Mouse (Mus musculus) ovary, postnatal 10 days (tissue): ENCODE data around the gene Baiap2l2.
A peak's percentile ranks its signal among the peaks of the same experiment; 100 is the strongest.
"Not testable (repeated sequence)": the region's sequence is repeated elsewhere in the genome, so short reads cannot be mapped to it uniquely, and the experiment has no call there.

Experiments
- DNase-seq: peaks from one replicate; pipeline ENCODE4 v3.0.0; 2022; ENCODE audit warnings: low spot score

Baiap2l2 gene

DNA sequence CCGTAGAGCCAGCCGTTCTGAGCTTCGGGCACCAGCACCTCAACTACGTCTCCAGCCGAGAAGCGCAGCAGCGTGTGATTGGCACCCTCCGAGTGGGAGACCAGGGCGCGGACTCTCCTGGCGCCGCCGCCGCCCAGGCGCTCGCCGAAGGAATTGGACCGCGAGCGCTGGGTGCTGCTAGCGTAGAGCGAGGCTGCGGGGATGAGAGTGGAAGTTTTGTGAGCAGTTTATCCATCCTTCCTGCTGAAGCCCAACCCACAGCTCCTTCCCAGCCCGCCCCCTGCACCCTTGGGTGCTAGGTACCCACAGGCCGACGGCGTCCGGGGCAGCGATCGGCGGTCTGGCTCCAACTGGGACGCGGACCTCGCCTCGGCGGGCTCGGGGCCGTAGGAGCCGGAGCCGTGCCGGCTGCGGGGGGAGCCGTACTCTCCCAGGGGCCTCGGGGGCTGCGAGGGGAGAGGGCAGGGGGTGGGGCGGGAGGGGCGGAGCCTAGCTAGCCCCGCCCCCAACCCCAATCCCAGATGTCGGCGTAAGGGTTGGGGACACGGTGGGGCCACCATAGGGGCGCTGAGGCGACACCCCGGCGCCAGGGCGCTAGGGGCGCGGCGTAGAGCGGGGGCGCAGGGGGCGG is 24.1 kb downstream of the Baiap2l2 start:
- DNase-seq, result no peak

DNA sequence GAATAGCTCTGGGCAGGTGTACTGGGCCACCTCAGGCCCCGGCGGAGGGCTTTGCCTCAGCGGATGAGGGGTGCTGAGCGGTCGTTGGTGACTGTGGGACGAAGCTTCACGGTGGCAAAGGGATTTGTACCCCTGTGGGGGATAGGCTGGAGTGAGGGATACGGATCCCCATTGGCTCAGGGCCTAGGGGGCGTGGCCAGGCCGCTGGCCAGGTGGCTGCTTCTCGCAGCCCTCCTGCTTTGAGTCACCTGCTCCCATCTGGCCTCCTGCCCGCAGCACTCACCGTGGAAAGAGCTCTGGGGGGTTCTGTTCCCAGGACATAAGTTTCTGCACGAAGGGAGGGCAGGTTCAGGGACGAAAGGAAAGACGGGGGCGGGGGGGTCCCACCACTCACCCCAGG is 26.8 kb downstream of the Baiap2l2 start:
- DNase-seq, result no peak

DNA sequence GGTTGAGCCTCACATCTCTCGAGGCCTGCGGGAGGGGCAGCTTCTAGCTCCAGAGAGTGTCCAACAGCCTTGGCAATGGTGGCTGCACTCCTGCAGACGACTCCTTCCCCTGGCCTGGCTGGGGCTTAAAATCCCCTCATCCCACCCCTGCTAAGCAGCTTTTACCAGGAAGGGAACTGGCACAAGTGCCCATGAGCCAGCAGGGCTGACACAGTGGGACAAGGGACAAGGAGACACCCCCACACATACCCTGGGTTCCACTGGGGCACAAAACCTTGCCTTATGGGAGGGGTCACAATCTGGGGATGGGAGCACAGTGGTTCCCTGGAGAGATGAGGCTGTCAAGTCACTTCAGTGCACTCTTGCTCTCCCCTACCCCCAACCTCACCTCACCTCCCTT is 30.7 kb downstream of the Baiap2l2 start, which contains the start of gene Slc16a8:
Gene Slc16a8, minus strand, starts transcription at position 101 of the 400 bp plus-strand sequence.
- no peak for DNase-seq

DNA sequence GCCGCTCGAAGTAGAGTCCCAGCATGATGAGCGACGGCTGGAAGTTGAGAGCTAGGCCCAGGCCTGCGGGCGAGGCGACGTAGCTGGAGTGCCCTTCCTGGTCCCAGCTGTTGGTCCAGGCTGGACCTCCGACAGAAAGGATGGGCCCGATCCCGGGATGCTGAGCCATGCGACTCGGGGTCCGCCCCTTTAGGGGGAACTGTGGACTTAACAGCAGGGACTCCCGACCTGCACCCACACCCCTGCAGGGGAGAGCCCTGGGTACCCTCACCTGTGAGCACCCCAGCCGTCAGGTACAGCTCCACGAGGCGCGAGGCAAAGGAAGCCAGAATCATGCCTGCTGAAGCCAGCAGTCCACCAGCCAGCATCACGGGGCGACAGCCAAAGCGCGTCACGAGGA is 32.8 kb downstream of the Baiap2l2 start:
- no peak for DNase-seq

DNA sequence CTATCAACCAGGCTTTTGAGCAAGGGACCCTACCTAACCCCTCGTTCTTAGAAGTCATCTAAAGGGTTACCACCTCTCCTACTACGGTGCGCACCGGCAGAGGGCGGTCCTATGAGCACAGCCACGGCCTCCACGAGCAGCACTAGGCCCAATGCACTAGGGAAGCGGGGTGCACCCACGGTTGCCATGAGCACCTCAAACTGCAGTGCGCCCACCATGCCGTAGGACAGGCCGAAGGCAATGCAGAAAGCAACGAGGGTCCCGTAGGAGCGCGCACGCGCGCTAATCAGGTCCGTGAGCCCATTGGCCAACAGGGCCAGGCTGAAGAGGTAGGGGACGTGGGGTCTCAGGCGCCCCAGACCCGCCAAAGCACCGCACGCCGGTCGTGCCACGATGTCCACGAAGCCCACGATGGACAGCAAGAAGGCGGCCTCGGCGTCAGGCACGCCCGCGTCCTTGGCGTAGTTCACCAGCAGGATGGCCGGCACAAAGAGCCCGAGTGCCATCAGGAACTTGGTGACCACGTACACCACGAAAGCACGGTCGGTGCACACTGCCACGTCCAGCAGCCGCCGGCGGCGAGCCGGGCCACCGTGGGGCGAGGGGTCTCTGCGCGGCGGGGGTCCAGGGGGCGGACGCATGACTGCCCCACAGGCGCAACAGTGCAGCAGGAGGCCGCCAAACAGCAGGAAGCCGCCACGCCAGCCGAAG is 33.4 kb downstream of the Baiap2l2 start:
- DNase-seq, result no peak

DNA sequence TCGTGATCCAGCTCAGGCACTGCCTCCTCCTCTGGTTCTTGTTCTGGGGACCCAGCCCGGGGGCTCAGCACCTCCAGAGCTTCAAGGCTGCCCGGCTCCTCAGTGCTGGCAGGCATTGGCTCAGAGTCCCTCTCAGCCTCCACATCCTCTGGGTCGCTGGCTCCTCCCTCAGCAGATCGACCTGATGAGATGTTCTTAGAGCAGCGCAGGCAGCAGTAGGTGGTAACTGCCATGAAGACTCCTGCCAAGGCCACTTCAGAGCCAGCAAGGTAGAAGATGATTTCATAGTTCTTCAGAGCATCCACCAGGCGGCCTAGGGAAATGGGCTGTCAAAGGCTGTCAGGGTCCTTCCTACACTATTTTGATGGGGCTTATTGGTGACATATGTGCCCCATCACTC is 34.2 kb downstream of the Baiap2l2 start:
- DNase-seq, result no peak

DNA sequence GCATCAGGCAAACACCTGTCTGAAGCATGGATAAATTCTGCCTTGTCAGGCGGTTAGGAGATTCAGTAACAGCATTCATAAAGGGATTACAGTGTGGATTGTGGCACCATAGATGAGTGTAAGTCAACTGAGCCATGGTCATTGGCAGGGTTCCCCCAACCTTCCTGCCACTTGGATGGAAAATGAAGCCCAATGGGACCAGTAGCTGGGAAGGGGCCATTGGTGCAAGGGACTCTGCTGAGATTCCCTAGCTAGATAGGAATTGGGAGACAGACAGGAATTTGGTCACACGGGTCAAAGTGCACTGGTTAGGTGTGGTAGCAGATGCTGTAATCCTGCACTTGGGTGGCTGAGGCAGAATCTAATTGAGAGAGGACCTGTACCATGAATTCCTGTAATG is 35.1 kb downstream of the Baiap2l2 start:
- DNase-seq, result no peak

DNA sequence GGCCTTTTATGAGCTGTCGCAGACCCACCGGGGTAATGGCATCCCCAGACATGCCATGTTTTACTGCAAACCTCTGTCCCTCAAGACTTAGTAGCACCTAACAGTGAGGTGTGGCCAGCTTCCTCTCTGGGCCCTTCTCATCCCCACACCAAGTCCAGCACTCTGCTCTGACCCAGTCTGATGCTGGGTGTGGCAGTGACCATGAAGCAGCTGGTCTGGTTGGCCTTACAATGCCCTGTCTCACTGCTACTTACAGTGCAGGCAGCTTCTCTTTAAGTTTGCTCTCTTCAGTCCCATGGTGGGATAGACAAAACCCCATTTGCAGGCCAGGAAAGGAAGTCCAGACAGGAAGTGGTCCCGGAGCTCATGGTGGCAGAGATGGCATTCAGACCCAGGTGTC is 40.0 kb downstream of the Baiap2l2 start:
- DNase-seq, result no peak

DNA sequence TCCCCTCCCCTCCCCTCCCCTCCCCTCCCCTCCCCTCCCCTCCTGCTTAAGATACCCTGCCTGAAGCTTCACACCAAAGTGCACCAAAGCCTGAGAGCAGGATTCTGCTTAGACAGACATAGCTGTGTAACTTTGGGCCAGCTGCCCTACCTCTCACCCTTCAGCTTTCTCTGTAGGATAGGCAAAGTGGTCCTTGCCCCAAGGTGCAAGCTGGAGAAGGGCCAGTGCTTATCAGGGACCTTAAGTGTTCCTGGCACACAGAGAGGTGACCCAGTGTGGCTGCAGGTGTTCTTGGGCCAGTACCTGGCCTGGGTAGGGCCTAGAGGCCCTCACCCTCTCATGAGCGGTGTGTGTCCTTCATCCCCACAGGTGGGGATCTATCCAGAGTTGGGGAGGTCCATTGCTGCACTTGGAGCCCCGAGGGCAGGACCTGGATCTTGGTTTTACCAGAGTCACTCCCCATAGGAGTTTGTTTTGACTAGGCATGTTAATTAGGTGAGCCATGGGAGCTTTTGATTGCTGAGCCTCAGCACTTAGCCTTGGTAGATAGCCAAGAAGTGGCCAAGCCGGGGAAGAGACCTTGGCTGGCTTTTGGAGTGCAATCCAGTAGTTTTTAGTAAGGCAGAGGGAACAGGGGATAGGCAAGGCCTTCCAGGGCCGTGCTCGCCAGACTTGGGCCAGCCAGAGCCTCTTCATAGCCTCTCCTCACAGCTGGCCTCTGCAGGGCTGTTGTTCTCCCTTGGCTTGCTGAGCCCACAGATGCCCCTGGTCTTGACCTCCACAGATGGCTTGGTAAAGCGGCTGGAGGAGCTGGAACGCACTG is 41.1 kb downstream of the Baiap2l2 start:
- no peak for DNase-seq

DNA sequence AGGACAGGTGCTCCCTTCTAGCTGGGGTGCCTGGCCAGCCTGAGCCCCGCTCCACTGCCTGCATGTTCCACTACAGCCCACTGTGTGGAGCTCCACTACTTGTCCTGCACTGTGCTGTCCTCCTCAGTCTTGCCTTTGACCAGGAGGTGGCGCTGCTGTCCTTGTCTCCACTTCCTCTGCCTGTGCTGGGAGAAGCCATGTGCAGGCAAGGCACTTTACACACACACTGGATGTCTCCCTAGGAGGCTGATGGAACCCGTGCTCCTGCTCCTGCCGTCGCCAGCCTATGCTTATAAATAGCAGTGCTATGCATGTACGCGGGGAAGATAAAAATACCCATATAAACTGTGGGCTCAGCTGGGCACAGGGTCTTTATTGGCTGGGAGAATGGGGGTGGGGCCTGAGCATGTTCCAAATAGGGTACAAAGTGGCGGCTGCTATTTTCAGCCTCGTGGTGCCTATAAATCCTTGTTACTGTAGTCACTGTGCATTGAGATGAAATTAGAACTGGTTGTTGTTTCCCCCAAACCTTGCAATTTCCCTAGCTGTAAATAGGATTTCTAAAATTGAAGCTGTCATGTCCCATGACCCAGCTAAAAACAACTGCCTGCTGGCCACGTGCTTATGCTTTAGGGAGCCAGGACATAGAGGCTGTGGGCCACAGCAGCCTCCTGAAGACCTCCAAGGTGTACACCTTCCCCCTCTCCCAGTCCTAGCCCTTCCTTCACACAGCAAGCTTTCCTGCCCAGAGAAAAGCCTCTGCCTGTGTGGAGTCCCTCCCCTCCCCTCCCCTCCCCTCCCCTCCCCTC is 41.9 kb downstream of the Baiap2l2 start:
- DNase-seq, result peak; percentile 91

DNA sequence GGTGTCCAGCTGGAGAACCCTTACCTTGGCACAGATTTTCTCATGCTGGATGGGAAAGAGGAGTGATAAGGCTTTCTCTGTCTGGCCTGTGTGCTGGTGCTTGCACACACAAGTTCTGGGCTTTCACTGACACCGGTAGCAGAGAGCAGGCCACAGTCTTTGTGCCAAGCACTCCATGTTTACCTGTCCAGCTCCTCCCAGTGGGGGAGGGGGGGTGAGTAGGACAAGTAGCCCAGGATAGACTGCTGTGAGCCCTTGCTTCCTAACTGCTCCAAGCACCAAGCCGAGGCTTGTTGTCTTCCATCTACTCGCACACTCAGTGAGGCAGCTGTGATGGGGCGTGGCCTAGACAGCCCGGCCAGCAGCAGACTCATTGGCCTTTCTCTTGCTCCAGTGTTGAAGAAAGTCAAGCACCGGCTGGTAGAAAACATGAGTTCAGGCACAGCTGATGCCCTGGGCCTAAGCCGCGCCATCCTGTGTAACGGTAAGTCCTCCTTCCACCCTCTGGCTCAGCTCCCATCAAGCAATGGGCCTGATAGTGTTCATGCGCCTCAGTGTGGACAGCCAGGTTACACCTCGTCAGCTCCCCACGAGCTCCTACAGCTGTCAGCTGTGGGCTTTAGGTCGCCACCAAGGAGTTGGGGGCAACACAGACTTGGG is 42.6 kb downstream of the Baiap2l2 start:
- DNase-seq, result no peak

DNA sequence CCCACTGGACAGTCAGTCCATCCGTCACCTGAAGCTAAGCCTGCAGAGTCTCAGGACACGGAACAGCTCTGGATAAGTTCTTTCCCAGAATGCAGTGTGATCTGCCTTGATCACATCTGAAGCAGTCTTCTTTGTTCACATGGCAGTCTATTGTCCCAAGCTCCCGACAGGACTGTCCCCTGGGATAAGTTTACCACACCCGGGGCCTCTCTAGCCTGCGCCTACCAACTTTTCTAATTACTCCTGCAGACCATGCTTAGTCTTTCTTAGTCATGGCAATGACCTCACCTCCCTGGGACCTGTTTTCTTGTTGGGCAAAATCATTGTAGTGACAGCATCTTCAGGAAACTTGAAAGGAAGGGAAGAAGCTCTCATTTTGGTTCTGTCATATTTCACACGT is 47.3 kb downstream of the Baiap2l2 start:
- no peak for DNase-seq

DNA sequence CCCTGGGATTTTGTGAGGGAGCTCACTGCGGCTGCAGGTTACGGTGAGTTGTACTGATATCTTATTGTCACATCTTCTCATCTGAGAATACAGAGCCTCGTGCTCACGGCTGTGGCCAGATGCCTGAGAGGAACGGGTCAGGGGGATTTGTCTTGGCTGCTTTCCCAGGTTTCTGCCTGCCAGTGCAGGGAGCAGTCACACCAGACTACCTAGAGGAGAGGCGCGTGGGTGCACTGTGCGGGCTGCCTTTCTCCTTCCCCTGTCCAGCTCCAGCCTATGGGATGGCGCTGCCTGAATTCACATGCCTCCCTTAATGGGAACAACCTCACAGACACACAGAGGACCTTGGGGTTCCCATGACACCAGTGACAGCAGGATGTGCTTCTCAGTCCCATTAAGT is 50.1 kb downstream of the Baiap2l2 start:
- DNase-seq, result no peak

DNA sequence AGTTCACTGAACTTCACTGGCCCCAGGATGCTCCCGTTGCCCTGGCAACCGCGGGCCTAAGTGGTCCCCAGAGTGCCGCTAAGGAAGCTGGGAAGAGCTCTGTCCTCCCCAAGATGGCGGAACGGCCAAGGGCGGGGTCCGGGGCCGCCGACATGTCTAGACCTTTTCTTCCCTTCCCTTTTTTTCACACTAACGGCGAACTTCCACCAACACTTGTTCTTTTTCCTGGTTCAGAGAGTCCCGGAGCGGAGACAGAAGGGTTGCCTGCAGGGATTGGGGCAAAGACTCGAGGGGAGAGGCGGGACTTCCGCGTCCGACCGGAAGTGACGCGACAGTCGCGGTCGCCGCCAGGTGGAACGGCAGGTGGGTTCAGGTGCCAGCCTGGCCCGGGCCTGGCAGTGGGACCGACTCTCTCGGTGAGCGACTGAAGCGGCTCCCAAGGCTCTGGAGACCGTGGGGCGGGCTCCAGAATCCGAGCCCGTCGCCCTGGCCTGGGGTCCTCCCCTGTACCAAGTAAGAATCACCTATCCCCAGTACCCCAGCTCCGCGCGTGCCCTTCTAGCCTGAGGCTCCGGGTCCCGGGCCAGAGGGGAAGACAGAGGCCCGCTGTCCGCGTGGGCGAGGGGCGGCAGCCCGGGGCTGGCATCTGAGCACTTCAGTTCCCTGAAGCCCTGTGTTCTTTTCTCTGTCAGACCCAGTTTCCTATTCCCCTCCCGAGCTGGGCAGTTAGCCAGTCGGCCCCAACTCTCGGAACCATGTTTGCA is 56.1 kb downstream of the Baiap2l2 start, which contains the start of the genes Pick1 and Gm49486:
Gene Pick1, plus strand, starts transcription at position 116 of the 764 bp plus-strand sequence.
Gene Gm49486, plus strand, starts transcription at position 334 of the 764 bp plus-strand sequence.
- peak; percentile 75 for DNase-seq

DNA sequence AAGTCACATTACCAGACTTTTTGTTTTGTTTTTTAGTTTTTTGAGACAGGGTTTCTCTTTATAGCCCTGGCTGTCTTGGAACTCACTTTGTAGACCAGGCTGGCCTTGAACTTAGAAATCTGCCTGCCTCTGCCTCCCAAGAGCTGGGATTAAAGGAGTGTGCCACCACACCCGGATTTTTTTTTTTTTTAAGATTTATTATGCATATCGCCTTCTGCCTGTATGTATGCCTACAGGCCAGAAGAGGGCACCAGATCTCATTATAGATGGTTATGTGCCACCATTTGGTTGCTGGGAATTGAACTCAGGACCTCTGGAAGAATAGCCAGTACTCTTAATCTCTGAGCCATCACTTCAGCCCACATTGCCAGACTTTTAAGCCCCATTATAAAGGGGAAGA is 59.6 kb downstream of the Baiap2l2 start:
- DNase-seq, result not testable (repeated sequence)

DNA sequence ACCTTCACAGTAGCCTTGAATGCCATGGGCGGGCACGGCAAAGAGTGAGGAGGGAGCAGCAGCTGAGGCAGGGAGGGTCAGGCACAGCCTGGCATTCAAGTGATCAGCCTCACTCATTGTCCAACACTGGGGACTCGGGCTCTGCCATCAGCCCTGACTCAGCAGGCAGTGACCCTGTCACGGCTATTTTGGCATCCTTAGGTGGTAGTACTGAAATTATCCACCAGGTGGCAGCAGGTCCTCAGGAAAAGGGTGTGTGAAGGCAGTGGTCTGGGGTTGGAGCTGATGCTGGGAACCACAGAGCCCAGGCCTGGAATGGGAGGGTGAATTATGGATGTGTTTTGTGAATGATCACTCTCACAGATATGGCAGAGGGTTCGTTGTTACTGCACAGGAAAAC is 60.7 kb downstream of the Baiap2l2 start:
- DNase-seq, result peak; percentile 77

DNA sequence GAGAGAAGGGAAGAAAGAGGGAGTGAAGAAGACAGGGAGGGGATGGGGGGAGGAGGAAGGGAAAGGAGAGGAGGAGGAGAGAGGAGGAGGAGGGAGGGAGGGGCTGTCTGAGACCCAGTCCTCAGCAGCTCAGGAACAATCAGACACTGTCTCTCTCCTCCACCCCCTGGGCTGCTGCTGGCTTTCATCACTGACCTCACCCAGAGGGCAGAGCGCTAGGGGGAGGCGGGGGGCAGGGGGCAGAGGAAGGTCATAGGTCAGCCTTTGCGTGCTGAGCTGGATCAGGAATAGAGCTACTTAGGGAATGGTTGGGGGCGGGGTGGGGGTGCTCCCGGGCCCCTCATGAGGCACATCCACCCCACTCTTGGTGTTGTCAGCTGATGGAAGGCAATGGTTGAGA is 61.7 kb downstream of the Baiap2l2 start:
- DNase-seq, result no peak

DNA sequence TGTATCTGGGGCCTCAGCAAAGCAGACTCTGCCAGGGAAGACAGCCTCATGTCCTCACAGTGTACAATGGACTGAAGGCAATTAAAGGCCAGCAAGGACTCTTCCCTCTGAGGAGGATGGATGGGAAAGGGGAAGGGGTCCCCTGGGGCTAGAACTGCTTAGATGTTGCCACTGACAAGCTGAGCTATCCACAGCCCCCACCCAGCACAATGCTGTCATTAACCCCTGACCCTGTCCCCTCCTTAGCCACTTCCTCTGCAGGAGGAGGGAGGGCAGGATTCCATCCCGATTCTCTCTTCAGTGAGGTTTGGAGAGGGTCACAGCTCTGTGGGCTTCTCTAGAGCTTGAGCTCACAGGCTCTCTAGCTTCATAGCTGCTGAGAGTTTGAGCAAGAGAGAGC is 65.8 kb downstream of the Baiap2l2 start:
- no peak for DNase-seq

DNA sequence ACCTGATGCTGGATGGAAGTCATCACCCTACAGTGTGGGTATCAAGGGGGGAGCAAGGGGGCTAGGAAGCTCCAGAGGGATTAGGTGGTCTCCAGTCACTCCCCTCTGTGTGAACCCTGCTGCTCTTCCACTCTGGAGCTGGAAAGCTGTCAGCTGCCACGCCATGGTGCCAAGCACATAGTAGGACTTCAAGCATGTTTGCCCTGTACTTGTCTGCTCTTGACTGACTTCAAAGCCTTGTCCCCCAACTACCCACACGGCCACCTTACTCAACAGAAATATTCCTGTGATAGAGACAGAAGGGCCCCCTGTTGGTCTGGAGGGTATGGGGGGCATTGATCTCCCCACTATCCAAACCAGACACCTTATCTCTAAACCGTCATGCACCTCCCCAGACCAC is 69.1 kb downstream of the Baiap2l2 start:
- DNase-seq, result no peak

DNA sequence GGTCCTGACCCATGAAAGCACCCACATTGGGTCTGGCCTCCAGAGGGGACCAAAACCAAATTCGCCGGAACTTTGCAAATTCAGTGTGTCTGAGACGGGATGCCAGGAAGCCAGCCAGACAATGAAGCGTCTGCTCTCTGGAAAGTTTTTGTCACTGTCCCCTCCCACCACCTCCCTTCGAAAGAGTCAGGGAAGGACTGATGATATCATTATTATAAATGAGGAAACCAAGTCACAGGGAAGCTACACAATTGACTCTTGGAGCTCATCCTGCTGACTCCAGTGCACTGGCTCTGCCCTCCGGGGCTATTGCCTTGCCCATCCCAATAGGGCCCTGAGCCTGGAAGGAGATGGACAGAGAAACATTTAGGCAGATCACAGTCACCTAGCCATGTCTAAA is 71.7 kb downstream of the Baiap2l2 start:
- DNase-seq, result no peak
